Mouse (Mus musculus) cerebellum, adult 11 months (tissue): ENCODE data around the gene Fundc2.

ENCODE experiments used
- DNase-seq: peaks from one replicate; pipeline ENCODE4 v3.0.0; 2022

Gene Fundc2

GRCm38 (mm10) chrX:75382195-75382771, at the start of gene Fundc2, which contains the start of gene F8:
Gene Fundc2, plus strand, starts transcription at chrX:75382399.
Gene F8, minus strand, starts transcription at chrX:75382615.
- peak; percentile 44 for DNase-seq

DNA sequence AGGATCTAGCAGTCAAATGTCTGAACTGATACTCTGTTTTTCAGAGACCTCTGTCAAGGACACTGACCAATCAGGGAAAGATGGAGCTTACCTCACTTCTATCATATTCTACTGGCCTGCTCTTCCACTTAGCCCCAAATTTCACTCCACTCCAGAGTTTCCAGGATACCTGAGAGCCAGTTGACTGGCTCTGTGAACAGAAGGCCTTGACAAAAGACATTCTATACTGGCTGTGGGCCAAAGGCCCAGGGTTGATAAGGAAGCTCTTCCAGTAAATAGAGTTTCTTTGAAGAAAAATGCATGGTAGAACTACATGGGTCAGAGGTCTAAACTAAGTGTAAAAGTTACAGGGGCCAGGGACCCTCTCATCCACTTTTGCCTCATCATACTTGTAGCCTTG, 12.0 kb upstream of the Fundc2 start:
- no peak for DNase-seq

DNA sequence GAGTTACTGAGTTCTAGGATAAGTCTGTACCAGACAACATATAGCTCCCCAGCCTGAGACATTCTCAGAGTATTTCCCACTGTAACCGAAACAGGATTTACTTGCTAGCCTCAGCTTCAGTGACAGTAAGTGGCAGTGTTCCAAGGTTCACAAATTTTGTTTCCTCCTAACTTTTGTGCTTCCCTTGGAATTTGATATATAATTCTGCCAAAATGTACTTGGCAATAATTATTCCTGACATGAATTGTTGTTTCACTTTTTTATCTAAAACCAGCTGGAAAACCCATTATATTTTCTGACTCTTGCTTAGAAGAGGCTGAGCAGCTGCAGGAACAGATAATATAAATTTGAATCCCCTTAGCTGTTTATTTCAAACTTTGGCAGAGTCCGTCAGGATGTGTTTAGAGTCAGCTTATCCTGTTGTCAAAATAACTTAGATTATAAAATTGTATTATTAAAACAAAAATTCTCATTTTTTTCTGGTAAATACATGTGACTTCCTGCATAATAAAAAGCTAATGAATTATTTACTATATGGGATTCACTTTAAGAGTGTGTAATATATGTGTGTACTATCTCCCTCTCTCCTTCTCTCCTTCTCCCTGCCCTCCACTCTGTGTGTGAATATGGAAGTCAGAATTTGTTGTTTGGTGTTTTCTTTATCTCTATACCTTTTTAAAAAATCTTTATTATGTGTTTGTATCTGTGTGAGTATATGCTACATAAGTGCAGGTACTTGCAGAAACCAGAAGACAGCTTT, 9.4 kb upstream of the Fundc2 start:
- no peak for DNase-seq

DNA sequence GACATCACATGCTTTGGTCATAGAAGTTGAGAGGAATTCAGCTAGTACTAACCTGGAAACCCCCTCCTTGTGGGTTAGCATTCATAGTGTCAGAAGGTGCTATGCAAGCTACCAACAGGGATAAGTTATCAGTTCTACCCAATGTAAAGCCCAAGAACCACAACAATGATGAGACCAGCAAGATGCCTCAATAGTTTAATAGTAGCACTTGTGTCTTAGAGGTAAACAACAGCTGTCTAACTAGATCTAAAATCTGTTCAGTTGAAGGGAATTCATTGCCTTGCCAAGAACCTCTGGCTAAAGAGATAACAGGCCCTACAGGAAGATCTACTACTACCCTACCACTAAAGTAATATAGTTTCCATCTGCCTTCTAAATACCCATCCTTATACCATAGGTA, 5.4 kb upstream of the Fundc2 start:
- DNase-seq = no peak

DNA sequence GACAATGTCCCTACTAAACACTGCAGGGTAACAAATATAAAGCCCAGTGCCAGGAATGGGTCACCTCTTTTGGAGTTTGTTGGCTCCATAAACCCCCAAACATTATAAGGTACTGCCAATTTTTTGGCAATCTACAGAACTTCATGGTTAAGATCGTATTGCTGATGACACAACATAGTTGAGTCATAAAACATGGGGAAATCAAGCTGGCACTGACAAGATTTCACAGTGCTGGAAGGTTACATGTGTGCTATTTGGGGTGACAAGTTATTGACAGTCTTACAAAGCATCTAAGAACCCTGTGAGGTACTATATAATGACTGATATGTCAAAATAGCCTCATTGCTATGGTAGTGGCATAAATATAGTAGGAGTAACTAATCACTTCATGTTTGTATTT, 1.0 kb upstream of the Fundc2 start:
- no peak for DNase-seq

- DNase-seq = no peak
Observed at GRCm38 (mm10) chrX:75381699-75382098, 500 bp upstream of the Fundc2 start.

- DNase-seq = no peak
Observed at GRCm38 (mm10) chrX:75399471-75399870, 17.3 kb downstream of the Fundc2 start.

DNA sequence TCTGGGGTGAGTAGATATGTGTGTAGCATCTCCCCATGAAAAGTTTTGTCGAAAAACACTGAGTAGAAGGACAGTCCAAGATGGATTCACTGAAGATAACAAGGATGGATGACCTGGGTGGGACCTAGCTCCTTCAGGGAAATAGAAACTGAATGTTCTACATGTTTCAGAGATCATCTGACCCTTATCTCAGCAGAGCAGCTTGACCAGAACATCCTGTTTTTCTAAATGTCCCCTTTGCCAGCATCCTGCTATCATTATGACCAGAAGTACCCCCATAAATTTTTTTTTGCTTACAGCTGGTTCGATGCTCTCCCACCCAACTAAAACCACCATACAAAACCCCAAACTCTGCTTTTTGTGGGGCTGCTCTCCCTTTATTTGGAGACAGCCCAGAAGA, 20.5 kb downstream of the Fundc2 start:
- no peak for DNase-seq

DNA sequence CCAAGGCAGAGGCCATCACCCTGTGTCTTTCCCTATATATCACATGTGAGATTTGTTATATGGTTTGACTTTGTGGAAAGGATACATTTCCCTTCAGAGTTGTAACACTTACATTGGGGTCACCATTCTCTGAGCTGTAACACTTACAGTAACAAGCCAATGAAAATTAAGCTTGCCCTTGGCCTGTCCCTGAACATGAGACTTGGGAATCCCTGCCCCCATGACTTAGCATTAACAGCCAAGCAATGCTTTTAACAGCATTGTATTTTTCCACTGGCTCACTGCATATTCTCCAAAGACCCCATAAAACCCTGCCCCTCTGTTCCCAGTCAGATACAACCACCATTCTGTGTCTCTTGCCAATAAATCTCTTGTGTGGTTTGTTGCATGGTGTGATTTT, 21.2 kb downstream of the Fundc2 start:
- DNase-seq = no peak

DNA sequence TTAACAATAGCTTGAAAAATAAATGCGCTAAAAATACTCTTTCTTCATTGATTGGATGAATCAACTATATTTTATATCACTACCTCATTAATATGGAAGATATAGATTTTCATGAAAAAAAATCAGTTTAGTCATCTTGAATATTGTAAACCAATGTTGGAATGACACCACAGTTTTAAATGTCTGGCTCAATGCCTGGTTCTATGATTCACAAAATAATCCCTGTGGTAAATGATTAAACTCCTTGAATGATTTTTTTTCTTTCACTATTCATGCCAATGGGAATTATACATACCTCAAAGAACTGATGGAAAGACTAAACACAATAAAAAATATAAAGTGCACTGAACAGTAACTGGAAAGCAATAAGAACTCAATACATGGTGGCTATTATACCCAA, 27.5 kb downstream of the Fundc2 start:
- no peak for DNase-seq

GRCm38 (mm10) chrX:75415936-75416785, 34.0 kb downstream of the Fundc2 start, which contains the start of the genes Cmc4, Mtcp1 and Brcc3:
Gene Cmc4, minus strand, starts transcription at chrX:75416584.
Gene Mtcp1, minus strand, starts transcription at chrX:75416588.
Gene Brcc3, plus strand, starts transcription at chrX:75416628.
- DNase-seq = peak; percentile 84
